Mouse (Mus musculus) adrenal gland, adult 18-20 months (tissue): ENCODE measurements around the gene Ficd. TPM values are rescaled to one million over a fixed set of nuclear protein-coding genes. Genes with fewer than 3 reads are reported as not detected.
"Not testable (repeated sequence)": the region's sequence is repeated elsewhere in the genome, so short reads cannot be mapped to it uniquely, and the experiment has no call there.

Source experiments
- DNase-seq, 2 experiments: peaks; one replicate each; pipeline ENCODE4 v3.0.0; 2021 to 2022; ENCODE audit warnings: low spot score in 2 of 2
- total RNA-seq, 2 experiments: library from RNA; stranded (reverse); gene quantifications; 1 replicate in 1 of 2; 2 replicates in 1 of 2; pipeline ENCODE4 v1.2.3; 2021

Ficd gene
- total RNA-seq, 2 experiments from 2014 or later, result 10.3 to 10.8 TPM

DNA sequence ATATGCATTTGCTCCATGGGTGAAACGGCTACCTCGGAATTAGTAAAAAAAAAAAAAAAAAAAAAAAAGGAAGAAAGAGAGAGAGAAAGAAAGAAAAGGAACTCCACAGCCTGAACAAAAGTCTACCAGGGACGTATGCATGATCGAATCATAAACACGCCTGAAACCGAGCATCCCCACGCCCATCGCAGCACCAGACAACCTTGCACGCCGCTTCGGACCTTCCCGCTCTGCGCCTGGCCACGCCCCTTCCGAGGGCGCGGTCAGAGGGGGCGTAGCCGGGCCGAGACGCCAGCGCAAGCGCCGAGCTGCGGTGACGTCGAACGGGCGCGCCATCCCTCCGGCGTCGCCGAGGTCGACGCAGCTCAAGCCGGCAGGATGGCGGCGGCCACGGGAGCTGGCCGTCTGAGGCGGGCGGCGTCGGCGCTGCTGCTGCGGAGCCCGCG is 36.9 kb downstream of the Ficd start, which contains the start of the genes Sart3 and Iscu:
Gene Sart3, minus strand, starts transcription at position 61 of the 446 bp plus-strand sequence.
Gene Iscu, plus strand, starts transcription at position 299 of the 446 bp plus-strand sequence.
- peak; percentile 96 to 99 for DNase-seq

DNA sequence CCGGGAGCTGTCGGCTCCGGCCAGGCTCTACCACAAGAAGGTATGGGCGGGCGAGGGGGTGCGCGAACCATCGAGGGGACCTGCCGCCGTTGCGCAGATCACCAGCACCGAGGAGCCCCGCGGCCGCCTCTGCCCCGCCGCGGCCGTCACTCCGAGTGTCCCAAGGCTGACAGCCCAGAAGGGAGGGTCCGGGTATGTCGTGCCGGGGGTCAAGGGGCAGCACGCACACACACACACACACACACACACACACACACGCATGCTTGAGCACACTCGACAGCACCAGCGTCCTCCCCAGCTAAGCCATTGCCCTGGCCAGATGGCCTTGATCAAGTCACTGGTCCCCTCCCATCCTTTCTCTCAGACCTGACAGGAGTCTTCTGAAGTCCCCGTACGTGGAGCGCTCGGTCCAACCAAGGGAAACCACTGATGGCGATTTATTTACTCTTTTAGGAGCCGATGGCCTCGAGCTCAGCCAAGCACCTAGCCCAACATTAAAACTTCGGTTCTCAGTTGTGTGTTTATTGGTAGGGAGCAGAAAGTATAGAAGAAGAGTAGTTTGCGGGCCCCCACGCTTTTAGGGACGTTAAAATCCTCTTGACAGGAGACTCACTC is 37.4 kb downstream of the Ficd start:
- DNase-seq, result no peak

DNA sequence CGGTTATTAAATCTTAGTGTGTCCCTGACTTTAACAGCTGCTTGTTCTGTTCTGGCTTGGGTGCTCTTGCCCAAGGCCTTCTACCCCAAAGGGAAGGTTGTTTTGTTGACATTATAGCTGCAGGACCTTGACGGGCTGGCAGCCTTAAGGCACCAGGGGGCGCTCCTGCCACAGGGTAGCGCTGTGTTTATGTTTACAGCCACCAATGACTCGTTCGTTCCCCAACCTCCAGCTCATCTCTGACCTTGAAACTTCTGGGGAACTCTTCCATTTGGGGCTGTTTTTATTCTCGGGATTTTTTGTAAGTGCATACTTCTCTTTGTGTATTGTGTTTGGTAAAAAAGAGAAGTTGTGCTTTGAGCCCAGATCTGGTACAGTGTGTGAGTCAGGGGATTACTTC is 38.1 kb downstream of the Ficd start:
- DNase-seq, result peak; percentile 94 to 96

DNA sequence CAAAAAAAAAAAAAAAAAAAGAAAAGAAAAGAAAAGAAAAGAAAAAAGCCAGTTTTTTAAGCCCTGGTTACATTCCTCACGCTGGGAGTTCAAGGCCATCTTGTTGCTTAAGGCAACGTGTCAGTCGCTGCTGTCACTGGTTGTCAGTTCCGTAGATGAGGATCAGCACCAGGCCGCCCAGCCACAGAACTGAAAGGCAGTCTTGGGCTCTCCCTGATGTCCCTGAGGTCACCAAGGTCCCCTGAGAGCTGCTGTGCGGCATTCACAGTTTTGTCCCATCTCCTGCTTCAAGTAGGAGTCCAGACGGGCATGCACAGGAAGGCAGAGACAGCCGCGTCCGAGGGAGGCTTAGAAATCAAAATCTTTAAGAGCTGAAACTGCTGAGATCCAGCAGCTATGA is 40.0 kb downstream of the Ficd start:
- no peak for DNase-seq

DNA sequence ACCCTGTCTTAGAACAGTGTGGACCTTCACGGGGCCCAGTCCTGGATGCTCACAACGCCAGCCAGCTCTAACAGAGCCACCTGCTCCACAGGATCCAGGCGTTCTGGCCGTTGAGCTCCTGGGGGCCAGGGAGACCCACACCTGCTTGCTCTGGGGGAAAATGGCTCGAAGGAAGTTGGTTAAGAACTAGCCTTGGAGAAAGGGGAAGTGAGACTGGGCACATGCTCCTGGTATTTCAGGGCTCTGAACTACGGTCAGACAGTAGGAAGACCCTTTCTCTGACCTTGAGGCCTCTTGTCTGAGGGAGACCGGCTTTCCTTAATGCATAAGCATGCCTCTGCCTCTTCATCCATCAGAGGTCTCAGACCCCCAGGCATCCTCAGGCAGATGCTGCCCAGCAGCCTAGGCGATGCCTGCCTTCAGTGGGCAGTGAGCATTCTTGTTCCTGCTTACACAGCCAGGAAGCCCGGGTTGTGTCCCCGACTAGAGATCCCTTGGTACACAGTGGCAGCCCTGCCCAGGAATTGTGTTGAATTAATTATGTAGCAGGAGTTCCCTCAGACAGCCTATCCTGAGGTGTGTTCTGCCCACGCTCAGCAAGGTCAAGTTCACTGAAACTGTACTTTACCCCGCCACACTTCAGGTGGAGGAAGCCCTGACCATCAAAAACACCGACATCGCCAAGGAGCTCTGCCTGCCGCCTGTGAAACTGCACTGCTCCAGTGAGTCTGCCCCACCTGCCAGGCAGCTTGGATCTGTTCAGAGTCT is 40.7 kb downstream of the Ficd start:
- no peak for DNase-seq

DNA sequence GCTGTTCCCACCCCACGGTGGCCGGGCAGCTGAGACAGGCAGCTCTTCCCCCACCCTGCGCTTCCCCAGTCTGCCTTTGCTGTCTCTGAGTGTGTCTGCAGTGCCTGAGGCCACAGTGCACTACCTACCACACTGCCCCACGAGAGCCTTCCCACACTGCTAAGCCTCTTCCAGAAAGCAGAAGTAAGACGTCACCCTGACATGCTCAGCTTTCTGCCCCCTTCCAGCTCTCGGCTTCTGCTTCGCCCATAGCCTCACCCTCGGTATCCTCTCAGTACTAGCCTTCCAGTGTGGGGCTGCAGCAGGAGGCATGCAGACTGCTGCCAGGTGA is 41.3 kb downstream of the Ficd start:
- DNase-seq, result no peak

DNA sequence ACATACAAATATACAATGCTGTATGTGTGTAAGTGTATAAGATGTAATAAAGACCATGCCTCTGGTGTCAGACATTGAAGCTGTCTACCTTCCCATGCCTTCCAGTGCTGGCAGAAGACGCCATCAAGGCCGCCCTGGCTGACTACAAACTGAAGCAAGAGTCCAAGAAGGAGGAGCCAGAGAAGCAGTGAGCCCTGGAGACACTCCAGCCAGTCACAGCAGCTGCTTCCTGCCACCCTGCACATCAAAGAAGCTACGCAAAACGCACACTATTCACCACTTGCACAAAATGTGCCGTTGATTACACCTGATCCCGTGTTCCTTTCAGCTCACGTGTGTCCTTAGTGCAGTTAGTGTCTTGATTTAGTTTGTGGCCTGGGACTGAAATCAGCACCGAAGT is 42.1 kb downstream of the Ficd start:
- DNase-seq, result peak in 1 of 2 experiments; percentile 48

DNA sequence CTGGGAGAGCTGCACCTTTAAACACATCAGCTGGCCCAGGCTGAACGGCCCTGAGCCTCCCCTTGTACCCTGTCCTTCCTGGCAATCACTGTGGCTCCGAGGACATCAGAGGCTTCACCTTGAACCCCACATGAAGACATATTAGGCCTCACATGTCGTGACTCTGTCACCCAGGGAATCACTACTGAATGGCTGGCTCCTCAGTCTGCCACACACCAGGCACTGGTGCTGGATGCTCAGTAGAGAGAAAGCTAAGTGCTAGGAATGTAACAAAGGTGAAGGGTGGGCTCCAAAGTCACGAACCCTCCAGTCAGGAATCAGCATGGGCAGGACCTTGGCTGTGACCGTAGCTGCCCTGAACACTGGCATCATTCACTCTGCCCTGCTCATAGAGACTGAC is 44.0 kb downstream of the Ficd start:
- DNase-seq, result peak in 1 of 2 experiments; percentile 40

DNA sequence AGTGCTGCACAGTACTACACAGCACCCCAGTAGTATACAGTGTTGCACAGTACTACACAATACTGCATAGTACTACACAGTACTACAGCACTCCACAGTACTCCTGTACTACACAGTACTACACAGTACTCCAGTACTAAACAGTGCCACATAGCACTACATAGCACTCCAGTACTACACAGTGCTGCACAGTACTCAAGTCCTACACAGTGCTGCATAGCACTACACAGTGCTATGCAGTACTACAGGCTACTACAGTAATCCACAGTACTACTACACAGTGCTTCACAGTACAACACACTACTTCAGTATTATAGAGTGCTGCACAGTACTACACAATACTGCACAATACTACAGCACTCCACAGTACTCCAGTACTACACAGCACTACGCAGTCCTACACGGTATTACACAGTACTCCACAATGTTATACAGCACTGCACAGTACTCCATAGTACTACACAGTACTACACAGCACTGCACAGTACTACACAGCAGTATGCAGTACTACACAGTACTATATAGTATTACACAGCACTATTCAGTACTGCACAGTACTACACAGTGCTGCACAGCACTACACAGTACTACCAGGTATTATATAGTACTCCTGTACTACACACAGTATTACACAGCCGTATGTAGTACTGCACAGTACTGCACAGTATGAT is 44.6 kb downstream of the Ficd start:
- no peak for DNase-seq

DNA sequence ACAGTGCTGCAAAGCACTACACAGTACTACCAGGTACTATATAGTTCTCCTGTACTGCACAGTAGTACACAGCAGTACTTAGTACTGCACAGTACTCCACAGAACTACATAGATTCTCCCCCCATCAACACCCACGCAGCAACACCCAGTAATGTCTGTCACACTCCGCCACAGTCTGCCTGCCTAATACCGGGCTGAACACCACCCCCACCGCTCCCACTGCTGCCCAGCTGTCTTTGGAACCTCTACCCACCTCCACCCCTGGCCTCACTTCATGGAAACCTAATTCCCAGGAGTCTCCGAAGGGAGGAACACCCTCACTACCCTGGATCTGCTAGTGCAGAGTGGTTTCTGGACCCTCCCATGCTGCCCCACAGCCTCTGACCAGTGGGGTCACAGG is 45.2 kb downstream of the Ficd start:
- DNase-seq, result no peak

DNA sequence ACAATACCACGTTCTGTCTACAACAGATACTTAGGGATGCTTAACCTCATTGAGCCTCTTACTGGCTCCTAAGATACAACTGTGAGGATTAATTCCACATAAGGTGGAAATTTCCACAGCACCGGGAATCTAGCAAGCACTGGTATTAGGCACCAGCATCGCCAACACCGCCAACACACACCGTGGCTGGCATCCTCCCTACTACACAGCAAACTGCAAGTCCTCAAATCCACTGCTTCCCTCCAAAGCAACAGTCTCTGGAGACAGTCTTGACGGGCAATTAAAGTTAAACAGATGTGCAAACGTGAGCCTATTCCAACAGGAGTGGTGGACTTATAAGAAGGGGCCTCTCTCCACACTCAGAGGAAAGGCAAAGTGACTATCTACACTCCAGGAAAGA is 45.7 kb downstream of the Ficd start:
- no peak for DNase-seq

DNA sequence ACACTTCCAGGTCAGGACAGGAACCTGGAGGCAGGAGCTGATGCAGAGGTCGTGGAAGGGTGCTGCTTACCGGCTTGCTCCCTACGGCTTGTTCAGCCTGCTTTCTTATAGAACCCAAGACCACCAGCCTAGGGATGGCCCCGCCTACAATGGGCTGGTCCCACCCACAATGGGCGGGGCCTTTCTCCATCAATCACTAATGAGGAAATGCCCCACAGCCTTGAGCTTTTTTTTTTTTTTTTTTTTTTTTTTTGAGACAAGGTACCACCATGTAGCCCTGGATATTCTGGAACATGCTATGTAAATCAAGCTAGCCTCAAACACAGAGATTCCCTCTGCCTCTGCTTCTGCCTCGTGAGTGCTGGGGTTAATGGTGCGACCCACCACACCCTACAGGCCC is 46.3 kb downstream of the Ficd start:
- DNase-seq, result no peak

DNA sequence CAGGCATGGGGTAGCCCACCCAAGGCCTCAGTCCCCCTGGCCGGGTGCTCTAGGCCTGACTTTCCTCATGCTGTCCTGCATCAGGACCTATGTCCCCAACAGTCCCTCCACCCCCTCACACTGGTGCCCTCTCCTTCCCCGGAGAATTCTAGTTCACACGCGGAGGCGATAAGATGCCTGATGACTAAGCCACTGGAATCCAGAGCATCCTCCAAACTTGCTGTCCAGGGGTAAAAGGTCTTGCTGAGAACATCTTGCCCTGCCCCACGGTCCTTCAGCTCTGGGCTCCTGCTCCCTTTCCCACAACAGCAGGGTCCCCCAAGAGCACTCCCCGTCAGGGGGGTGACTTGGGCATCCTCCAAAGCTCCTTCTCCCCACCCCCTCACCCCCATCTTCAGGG is 47.0 kb downstream of the Ficd start:
- no peak for DNase-seq

DNA sequence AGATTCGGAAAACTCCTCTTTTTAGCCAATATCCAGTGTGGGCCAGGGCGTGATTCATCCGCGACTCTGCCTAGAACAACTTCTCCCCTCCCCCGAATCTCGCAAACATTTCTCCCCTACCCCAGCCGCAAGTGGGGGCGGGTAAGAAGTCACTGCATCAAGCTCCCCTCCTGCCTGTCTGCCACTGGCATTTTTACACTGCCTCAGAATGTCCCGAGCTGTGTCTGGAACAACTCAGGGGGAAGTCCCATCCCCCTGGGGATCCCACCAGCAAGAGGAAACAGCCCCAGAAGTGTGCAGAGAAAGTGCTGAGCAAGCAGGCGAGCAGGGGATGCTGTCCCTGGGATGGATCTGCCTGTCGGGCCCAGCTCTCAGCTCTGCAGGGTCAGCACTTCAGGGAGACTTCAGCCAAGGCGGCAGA is 48.0 kb downstream of the Ficd start:
- DNase-seq, result no peak

DNA sequence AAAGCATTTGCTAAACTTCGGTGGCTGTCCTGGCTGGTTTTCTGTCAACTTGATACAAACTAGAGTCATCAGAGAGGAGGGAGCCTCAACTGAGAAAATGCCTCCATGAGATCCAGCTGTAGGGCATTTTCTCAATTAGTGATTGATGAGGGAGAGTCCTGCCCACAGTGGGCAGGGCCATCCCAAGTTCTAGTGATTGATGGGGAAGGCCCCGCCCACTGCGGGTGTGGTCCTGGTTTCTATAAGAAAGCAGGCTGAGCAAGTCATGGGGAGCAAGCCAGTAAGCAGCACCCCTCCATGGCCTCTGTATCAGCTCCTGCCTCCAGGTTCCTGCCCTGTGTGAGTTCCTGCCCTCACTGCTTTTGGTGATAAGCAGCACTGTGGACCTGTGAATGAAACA is 48.5 kb downstream of the Ficd start:
- not testable (repeated sequence) for DNase-seq

DNA sequence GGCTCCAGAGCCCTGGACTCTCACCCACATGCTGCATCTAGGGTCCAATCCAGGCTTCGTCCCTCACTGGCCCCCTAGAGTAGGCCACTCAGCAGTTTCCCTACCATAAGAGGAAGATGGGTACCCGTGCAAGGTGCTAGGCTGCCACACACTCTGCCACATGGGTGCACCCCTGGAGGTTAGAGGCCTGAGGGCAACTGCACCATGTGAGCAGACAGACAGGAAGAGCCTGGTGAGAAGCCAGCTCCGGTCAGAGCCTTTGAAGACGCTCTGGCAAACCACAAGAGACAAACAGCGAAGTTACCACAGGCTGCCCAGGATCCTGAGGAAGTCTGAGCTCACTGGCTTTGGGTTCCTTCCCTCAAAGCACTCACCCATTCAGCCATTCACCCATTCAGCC is 51.4 kb downstream of the Ficd start:
- DNase-seq, result no peak

DNA sequence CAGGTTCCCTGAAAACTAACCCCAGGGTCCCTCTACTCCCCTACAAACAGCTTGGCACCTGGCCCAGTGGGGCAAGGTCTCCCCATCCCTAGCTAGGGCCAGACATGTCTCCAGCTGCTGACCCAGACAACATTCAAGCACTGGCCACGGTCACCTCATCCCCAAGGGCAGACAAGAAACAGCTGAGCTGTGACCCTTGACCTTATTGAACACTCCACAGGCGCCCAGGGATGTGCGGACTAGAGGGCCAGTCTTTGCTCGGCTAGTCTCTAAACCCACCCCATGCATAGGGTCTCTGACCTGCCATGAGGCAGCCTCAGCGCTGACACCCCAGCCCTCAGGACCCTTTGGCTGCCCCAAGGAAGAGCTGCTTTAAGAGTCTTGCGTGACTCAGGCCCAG is 53.0 kb downstream of the Ficd start:
- DNase-seq, result no peak

DNA sequence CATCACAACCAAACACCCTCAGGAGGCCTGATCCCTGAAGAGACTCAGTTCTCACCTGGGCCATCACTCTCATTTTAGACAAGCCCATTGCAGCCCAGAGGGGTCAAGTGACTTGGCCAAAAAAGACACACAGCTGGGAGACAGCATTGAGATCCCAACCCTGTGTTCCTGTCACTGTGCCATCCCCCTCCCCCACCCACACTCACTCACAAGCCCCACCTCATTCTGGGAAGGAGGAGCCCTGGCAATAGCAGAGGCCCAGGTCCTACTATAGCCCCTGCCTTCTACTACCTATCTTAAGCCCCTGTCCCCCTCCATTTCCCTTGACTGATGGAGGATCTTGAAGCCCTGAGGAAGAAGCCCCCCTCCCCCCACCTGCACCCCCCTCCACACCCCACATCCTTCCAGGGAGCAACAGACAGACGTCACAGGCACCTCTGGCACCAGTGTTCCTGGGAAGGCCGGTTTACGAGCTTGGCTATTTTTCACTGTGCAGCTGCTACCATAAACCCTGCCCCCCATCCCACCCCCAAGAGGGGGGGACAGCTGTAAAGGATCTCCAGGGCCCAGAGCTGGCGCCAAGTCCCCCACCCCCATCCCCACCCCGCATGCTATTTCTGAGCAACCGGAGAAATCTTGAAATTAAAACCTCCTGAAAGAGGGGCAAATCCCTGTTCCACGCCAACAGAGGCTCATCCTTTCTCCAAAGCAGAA is 53.6 kb downstream of the Ficd start:
- no peak for DNase-seq
